Mouse (Mus musculus) neutrophil, adult 65 days (primary cell): Measurements from ENCODE around the gene Calhm3. TPM values are rescaled to one million over a fixed set of nuclear protein-coding genes. Genes with fewer than 3 reads are reported as not detected.

Experiments
- total RNA-seq: library from RNA; stranded (reverse); gene quantifications from 2 replicates; pipeline ENCODE4 v1.2.4, GENCODE M21; 2023

Gene Calhm3
- not detected in 2 replicates for total RNA-seq

DNA sequence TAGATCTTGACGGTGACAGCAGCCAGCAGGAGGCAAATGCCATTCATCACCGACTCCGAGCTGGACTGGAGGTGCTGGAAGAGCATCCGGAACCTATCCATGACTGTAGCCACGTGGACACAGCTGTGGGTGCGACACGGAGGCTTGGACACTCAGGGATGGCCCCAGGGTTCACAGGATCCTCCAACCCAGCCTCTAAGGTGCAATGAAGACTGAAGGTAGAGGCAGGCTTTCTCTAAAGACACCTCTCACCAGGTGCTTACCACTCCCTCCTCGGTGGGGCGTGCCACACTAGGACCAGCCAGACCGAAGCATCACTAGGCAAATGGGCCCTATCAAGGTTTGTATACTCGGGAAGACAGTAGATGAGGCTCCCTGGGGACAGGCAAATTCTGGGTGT lies at the start of gene Calhm3:
Calhm3 (minus strand) TSS at position 101 of the 400 bp plus-strand sequence.

DNA sequence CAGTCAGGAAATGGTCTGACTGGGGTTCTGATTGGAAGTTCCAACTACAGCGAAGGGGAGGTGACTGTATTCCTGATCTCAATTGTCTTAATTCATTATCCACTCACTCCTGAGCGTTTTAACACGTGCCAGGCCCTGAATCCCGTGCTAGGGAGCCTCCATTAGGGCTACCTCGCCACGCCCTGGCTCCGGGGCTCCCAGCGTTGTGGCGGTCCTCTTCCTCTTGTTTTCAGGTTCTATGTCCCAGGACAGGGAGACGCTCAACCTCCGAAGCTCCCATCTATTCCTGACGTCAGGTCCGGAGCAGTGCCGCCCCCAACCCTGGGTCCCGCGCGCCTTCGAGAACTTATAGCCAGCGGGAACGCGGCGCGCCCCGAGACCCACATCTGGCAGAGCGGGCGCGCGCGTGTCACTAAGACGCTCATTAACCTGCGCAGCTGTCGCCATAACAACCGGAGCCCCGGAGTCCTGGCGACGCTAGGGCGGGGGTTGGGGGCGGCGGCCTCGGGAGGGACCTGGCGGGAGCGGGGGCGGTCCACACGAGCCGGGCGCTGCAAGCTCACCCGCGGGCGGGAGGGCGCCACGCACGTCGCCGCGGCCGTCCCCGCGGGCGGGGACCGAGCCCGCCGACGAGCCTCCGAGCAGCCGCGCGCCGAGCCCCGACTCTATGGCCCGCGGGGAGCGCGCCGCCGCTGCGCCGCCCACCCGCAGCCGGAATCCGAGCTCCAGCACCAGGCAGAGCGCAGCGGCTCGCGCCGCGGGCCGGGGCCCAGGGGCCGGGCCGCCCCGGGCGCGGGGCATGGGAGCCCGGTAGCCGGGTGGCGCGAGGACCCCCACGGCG lies 21.1 kb upstream of the Calhm3 start, which contains the start of gene Neurl1a:
Neurl1a (plus strand) TSS at position 390 of the 841 bp plus-strand sequence.

GRCm38 (mm10) chr19:47144154-47144553 lies 13.4 kb downstream of the Calhm3 start, which contains the start of gene Calhm1:
Gene Calhm1, minus strand, starts transcription at chr19:47144254.

GRCm38 (mm10) chr19:47137771-47138421 lies 19.7 kb downstream of the Calhm3 start, which contains the start of gene Calhm2:
Gene Calhm2, minus strand, starts transcription at chr19:47138294.

Other genes with a start within 250 kb of the Calhm3 start
- not detected in 2 replicates for gene Ina, start 143.1 kb downstream of the Calhm3 start, total RNA-seq
- gene Nt5c2, start 142.6 kb downstream of the Calhm3 start, total RNA-seq = 94.5 and 127 TPM in 2 replicates
- gene Pcgf6, start 106.9 kb downstream of the Calhm3 start, total RNA-seq = 0.63 and 1.5 TPM in 2 replicates
- gene Taf5, start 90.0 kb downstream of the Calhm3 start, total RNA-seq = 8.3 and 10.1 TPM in 2 replicates
- 83.9 and 142 TPM in 2 replicates for gene Usmg5, start 67.1 kb downstream of the Calhm3 start, total RNA-seq
- 6.5 and 8.8 TPM in 2 replicates for gene Pdcd11, start 67.0 kb downstream of the Calhm3 start, total RNA-seq
- gene Calhm2, start 19.5 kb downstream of the Calhm3 start, total RNA-seq = 4.6 and 5.4 TPM in 2 replicates
- not detected in 2 replicates for gene Calhm1, start 13.5 kb downstream of the Calhm3 start, total RNA-seq
- gene Neurl1a, start 21.1 kb upstream of the Calhm3 start, total RNA-seq = 0.32 TPM in 1 of 2 replicates, not detected in the other